Mouse (Mus musculus): ENCODE measurements around the gene Swap70.
"Not testable (repeated sequence)": the region's sequence is repeated elsewhere in the genome, so short reads cannot be mapped to it uniquely, and the experiment has no call there.

The Swap70 gene

GRCm38 (mm10) chr7:110221586-110222481 is at the start of gene Swap70:
Swap70 (plus strand) TSS chr7:110221711.
- peak; percentile 85 to 89 for DNase-seq (ENCODE audit: low spot score in 2 of 2)

- DNase-seq (ENCODE audit: low spot score in 2 of 2): no peak
Observed at GRCm38 (mm10) chr7:110179208-110179607, 42.3 kb upstream of the Swap70 start.

DNA sequence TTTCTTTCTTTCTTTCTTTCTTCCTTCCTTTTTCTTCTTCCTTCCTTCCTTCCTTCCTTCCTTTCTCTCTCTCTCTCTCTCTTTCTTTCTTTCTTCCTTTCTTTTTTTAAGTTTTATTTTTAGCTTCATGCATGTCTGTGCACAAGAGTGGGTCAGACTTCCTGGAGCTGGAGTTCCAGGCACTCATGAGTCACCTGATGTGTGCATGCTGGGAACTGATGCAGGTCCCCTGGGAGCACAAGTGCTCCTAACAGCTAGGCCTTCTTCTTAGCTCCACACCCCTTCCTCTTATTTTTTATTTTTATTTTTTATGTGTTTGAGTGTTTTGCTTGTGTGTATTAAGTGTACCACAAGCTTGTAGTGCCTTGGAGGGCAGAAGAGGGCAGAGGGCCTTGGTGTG is 40.9 kb upstream of the Swap70 start:
- DNase-seq (ENCODE audit: low spot score in 2 of 2): no peak

DNA sequence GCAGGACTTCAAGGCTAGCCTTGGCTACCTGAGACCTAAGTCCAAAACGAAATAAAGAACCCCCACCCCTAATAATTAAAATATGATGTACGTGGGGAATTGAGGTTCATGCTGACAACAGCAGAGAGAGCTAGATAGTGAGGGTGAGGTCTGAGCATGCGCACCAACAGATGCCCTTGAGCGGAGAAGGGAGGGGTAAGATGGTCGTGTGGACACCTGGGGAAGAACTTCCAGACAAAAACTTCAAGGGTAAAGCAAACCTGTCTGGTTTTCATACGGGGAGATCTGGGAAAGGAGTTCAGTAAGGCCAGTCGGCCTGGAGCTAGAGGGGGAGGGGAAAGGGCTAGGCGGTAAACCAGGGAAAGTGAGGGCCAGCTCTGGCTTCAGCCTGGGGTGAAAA is 40.1 kb upstream of the Swap70 start:
- DNase-seq (ENCODE audit: low spot score in 2 of 2): no peak

- DNase-seq (ENCODE audit: low spot score in 2 of 2): no peak
Observed at GRCm38 (mm10) chr7:110184608-110185007, 36.9 kb upstream of the Swap70 start.

- DNase-seq (ENCODE audit: low spot score in 2 of 2): no peak
Observed at GRCm38 (mm10) chr7:110189951-110190350, 31.6 kb upstream of the Swap70 start.

- no peak for DNase-seq (ENCODE audit: low spot score in 2 of 2)
Observed at GRCm38 (mm10) chr7:110193186-110193585, 28.3 kb upstream of the Swap70 start.

GRCm38 (mm10) chr7:110197176-110197575 is 24.3 kb upstream of the Swap70 start:
- DNase-seq (ENCODE audit: low spot score in 2 of 2): no peak

DNA sequence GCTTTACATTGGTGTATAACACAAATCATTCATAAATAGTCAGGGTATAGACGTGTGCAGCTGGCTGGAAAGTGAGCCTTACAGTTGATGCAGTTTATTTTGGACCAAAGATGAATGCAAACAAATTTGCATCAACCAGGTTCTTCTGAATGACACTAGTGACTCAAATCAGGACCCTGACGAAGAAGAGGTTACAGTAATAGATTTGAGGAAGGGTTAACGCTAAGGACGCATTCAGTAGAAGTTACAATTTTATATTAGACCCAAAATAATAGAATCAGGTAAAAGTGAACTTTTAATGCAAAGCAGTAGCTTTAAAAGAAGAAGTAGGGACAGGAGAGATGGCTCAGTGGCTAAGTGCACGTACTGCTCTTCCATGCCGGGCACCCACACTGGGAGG is 19.6 kb upstream of the Swap70 start:
- DNase-seq (ENCODE audit: low spot score in 2 of 2): no peak

GRCm38 (mm10) chr7:110204208-110204607 is 17.3 kb upstream of the Swap70 start:
- no peak for DNase-seq (ENCODE audit: low spot score in 2 of 2)

GRCm38 (mm10) chr7:110208341-110208740 is 13.2 kb upstream of the Swap70 start:
- no peak for DNase-seq (ENCODE audit: low spot score in 2 of 2)

DNA sequence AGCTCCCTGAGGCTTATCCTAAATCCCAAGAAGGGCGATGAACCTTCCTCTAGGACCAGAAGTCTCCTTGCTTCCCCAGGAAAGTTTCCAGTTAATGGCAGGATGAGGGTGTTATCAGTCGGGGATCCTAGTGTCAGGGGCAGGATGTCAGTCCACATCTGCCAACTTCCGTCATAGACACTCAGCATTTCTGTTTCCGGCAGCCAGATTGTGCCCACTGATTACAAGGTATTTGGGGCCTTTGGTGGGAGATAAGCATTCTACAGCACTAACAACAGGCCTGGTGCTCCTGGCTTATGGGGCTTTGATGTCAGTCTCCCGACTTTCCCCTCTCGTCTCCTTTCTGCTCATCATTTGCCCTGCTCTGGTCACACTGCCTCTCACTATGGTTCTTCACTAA is 12.1 kb upstream of the Swap70 start:
- DNase-seq (ENCODE audit: low spot score in 2 of 2): no peak

- no peak for DNase-seq (ENCODE audit: low spot score in 2 of 2)
Observed at GRCm38 (mm10) chr7:110211025-110211424, 10.5 kb upstream of the Swap70 start.

DNA sequence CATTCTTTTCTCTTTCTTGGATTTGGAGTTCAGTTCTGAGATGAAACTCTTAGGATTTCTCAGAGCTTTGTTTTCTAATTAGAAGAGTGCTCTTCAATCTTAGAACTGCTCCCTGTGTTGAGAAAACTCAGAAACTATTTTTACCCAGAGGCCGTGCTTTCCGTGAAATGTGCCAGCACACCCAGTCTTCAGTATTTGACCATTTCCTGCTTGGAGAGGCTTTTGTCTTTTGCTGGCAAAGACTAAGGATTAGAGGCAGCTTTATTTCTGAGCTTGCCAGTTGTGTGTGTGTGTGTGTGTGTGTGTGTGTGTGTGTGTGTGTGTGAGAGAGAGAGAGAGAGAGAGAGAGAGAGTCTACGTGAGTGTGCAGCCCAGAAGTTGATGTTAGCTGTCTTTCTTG is 6.6 kb upstream of the Swap70 start:
- DNase-seq (ENCODE audit: low spot score in 2 of 2): no peak

- DNase-seq (ENCODE audit: low spot score in 2 of 2): no peak
Observed at GRCm38 (mm10) chr7:110221051-110221585, 393 bp upstream of the Swap70 start.

- DNase-seq (ENCODE audit: low spot score in 2 of 2): no peak
Observed at GRCm38 (mm10) chr7:110222583-110223182, 1.2 kb downstream of the Swap70 start.

GRCm38 (mm10) chr7:110223727-110224510 is 2.4 kb downstream of the Swap70 start:
- no peak for DNase-seq (ENCODE audit: low spot score in 2 of 2)

DNA sequence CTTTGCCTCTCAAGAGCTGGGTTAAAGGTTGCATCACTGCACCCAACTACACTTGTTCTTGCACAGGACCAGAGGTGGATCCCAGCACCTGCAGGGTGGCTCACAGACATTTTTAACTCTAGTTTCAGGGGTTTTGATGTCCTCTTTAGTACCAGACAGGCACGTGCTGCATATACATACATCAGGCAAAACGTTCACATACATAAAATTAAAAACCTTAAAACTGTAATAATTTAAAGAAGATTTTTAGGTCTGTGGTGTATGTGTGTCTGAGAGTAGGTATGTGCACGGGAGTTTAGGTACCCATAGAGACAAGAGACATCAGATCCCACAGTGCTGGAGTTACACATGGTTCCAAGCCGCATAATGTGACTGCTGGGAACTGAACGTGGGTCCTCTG is 5.0 kb downstream of the Swap70 start:
- no peak for DNase-seq (ENCODE audit: low spot score in 2 of 2)

GRCm38 (mm10) chr7:110229967-110230366 is 8.5 kb downstream of the Swap70 start:
- DNase-seq (ENCODE audit: low spot score in 2 of 2): no peak

DNA sequence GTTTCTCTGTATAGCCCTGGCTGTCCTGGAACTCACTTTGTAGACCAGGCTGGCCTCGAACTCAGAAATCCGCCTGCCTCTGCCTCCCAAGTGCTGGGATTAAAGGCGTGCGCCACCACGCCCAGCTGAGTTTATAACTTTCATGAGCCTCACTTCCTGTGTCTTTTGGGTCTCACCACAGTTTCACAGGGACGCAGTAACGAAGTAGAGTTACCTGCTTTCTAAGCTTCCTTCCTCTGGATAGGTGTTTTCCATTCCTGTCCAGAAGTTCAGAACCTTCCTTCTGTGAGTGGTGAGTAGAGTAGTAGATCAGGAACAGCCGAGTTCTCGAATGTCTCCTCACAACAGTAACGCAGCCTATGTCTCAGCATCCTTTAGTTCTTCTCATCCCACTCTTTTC is 9.6 kb downstream of the Swap70 start:
- DNase-seq (ENCODE audit: low spot score in 2 of 2): not testable (repeated sequence)

DNA sequence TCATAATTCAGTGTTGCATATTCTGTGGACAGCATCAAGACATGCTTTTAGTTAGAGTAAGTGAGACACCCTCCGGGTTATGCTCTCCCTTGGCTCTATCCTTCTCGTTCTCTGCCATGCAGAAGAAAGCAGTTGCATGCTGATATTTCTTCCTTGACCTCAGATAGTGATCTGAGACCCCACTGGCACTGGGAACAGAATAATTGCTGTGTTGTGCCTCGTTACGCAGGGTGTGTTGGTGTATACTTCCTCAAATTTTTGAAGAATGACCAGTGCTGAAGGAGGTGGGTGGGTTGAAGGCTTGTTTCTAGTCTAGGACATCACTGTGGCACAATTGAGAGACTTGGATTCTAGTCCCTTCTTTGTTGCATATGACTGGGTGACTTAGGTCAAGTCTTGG is 14.6 kb downstream of the Swap70 start:
- no peak for DNase-seq (ENCODE audit: low spot score in 2 of 2)

- no peak for DNase-seq (ENCODE audit: low spot score in 2 of 2)
Observed at GRCm38 (mm10) chr7:110237451-110237836, 15.9 kb downstream of the Swap70 start.

Data from urinary bladder, postnatal 4 days (tissue).